Mouse (Mus musculus): ENCODE measurements around the gene Psmg1.
"Not testable (repeated sequence)": the region's sequence is repeated elsewhere in the genome, so short reads cannot be mapped to it uniquely, and the experiment has no call there.

The Psmg1 gene

DNA sequence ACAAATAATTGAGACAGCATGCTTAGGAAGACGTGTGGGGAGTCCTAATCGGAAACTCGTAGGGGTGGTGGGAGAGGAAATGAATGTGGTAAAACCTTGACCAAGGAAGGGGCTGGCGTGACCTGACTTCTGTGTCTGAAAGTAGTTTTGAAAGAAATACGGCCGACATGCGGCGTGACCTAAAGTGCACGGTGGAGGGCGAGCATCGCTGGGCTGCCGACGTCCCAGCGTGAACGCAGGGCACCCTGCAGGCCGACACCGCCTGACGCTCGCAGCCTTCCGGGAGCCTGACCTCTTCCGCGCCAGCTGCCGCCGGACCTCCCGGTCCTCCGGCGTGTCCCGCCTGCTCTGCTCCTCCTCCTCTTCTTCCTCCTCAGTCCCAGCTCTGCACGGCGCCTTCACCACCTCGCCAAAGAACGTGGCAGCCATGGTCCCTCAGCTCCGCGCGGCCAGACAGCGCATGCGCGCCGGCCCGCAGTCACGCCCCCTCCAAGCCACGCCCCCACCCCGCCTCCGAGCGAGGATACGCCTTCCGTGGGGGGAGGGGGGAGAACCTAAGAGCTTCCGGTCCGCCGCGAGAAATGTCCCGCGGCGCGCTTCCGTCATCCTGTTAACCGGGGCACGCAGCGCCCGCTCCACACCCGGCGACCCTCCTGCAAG lies at the start of gene Psmg1:
Gene Psmg1, minus strand, starts transcription at position 499 of the 660 bp plus-strand sequence.
- peak; percentile 89 for DNase-seq (ENCODE audit: low spot score)

DNA sequence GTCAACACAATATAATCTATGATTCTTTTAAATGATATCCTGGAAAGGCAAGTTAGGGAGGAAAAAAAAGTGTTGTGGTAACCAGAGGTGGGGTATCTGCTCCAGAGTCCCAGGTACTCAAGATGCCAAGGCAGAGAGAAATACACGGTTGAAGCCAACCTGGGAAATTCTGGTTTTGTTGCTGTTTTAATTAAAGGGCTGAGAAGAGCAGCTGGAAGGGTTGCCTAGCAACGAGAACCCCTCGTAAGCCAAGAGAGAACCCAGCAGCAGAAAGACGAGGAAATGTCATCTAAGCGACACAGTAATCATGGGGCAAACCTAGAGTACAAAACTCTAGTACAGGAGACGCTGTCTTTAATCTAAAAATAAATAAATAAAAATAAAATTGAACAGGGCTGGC lies 48.8 kb upstream of the Psmg1 start:
- no peak for DNase-seq (ENCODE audit: low spot score)

DNA sequence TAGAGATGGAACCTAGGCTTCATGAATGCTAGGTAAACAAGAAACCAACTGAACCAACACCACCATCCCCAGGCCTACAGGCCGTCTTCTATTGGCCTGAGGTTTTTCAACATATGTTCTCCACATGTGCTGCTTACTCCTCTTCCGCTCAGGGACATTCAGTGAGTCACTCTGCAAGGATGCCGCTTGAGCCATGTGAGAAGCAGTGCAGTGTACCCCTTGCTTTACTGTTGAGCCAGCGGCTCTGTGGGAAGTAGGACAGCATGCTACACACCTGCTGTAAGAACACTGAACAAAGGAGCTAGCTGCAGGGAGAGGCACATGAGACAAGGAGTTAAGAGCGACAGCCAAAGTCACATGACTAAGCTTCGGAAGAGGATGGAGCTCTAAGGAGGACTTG lies 43.7 kb upstream of the Psmg1 start:
- no peak for DNase-seq (ENCODE audit: low spot score)

DNA sequence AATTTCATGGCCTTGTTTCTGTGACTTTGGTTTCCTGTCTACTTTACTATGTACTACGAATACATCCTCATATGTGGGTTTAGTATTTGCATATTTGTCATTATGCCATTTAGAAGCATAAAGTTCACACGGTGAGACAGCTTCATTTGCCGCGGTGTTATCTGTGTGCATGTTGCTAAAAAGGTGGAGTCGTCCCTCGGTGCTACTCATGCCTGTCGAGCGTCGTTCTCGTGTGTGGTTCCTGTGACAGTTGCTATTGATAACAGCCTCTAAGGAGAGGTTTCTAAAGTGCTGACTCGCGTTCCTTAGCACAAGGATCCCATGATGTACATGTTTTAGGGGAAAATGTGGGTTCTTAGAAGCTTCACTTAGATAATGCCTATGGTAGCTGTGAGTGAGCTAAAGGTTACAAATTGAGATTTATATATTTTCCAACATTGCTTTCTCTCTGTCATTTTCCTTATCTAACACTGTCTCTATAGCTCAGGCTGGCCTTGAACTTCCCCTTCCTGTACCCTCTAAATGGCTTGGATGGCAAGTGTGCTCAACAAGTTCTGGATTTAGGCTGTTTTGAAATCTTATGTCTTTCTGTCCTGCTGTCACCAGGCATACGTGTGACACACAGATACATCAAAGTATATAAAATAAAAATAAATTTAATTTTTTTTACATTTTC lies 41.7 kb upstream of the Psmg1 start:
- no peak for DNase-seq (ENCODE audit: low spot score)

DNA sequence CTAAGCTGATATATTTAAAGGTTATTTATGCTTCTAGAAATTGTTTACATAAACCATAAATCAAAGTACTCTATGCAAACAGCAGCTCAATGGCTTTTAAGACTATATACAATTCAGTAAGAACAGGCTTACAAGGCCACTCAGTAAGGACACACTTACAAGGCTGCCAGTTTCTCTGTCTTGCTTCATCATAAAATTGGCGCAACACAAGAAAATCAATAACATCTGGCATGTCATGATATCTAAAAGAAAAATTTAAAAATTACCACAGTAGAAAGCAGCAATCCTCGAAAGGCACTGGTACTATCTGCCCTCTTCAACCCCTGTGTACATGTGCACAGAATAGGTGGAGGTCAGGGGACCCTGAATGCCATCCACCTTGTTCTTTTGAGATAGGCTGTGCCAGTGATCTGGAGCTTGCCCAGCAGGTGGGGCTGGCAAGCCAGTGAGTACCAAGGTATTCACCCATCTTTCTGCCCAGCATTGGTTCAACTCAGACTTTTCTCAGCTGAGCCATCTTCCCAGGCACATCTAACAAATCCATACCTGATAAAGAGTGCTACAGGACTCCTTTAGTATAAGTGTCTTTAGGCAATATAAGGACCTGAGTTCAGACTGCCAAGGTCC lies 39.8 kb upstream of the Psmg1 start:
- no peak for DNase-seq (ENCODE audit: low spot score)

DNA sequence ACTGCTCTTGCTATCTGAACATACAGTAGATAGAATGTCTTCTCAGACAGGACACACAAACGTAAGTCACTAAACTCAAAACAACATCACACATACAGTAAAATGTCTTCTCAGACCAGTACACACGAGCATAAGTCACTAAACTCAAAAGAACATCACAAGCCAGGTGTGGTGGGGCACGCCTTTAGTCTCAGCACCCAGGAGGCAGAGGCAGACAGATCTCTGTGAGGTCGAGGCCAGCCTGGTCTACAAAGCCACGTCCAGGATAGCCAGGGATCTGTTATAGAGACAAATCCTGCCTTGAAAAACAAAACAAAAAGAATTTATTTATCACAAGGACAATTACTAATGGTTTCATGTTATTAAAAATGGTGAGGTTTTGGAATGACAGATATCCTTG lies 35.5 kb upstream of the Psmg1 start:
- DNase-seq (ENCODE audit: low spot score): no peak

DNA sequence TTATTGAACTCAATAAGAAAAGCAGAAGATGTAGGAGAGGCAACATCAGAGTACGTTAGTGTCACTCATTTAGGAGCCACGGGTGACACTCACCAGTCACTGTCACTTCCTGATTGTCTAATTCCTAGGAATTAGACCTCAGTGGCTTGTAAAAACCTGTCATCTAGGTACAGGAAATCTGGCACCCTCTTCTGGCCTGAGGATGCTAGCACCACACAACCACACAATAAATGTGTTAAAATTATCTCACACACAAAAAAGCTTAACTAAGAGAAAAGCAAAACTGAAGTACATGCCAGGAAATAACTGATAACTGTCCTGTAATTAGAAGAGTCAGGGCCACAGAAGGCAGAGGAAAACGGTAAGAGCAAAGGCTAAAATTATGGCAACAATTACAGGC lies 34.5 kb upstream of the Psmg1 start:
- DNase-seq (ENCODE audit: low spot score): no peak

DNA sequence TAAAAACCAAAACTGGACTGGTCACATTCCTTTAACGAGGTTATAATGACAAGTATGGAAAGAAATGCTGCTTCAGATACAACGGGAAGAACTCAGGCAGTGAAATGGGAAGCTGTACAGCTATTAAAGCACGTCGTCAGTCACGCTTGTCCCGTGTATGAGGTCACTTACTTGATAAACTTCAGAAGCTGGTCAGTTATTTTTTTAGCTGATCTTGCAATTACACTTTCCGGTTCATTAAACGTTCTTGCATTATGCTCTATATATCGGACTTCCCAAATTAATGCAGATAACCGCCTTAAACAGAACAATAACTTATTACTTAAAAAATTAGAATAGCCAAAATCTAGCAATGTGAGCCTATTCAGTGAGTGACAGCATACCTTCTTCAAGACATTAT lies 30.3 kb upstream of the Psmg1 start:
- DNase-seq (ENCODE audit: low spot score): no peak

DNA sequence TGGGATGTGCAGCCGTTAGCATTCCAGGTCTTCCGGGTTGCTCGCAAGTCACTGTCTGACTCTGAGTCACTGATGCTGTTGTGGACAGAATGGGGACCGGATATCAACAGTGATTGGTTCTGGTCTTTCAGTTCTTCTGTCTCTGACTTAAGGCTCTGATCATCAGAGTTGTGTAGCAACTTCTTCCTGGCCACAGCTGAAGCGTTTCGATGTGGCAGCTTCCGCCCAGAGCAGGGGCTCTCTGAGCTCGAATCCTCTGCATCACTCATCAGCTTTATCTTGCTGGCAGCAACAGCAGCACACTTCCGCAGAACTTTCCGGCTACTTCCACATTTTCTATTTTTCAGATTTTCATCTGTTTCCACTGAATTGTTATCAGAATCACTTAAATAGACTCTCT lies 18.4 kb upstream of the Psmg1 start:
- DNase-seq (ENCODE audit: low spot score): not testable (repeated sequence)

DNA sequence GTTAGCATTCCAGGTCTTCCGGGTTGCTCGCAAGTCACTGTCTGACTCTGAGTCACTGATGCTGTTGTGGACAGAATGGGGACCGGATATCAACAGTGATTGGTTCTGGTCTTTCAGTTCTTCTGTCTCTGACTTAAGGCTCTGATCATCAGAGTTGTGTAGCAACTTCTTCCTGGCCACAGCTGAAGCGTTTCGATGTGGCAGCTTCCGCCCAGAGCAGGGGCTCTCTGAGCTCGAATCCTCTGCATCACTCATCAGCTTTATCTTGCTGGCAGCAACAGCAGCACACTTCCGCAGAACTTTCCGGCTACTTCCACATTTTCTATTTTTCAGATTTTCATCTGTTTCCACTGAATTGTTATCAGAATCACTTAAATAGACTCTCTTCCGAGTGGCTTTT lies 13.5 kb upstream of the Psmg1 start:
- not testable (repeated sequence) for DNase-seq (ENCODE audit: low spot score)

DNA sequence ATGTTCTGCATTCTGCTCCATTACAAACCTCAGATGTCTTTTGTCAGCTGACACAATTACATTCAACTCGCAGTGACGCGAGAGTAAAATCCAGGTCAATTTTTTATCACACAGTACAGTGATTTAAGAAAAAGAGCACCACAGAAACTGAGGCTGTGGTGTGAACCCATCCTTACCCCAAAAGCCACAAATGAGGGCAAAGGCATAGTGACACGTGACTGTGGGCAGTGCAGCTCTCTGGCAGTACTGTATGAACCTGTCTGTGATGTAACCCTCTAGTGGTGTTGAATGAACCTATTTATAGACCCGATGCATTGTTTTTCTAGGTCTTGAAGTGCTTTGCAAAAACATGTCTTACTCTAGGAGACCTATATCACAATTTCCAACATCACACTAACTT lies 8.5 kb upstream of the Psmg1 start:
- DNase-seq (ENCODE audit: low spot score): no peak

DNA sequence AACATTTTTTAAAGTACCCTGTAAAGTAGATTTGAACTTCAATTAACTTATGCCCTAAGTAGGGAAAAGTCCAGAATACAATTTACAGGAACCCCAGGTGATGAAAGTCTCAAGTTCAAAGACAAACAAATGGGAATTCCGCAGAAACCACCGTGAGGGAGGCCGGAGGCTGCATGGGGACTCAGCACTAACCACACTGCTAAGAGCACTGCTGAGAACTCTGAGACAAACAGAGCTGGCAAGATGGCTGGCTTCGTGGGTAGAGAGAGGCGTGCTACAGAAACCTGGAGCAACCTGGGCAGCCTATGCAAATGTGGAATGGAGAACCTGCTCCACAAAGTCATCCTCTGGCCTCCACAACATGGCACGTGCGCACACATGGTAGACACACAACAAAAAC lies 5.4 kb upstream of the Psmg1 start:
- DNase-seq (ENCODE audit: low spot score): no peak

DNA sequence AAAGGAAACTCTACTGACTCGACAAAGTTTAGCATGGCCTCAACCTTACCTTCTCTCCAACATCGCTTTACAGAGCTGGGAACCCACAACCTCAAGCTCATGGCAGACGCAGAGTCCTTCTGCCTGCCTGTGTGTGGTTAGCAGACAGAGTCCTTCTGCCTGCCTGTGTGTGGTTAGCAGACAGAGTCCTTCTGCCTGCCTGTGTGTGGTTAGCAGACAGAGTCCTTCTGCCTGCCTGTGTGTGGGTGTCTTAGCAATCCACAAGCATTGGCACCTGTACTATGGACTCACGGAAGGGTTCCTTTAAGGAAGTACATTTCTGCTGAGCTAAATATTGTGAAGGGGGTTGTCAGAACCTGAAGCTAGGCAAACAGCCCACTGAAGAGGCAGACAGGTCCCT lies 3.8 kb upstream of the Psmg1 start:
- not testable (repeated sequence) for DNase-seq (ENCODE audit: low spot score)

DNA sequence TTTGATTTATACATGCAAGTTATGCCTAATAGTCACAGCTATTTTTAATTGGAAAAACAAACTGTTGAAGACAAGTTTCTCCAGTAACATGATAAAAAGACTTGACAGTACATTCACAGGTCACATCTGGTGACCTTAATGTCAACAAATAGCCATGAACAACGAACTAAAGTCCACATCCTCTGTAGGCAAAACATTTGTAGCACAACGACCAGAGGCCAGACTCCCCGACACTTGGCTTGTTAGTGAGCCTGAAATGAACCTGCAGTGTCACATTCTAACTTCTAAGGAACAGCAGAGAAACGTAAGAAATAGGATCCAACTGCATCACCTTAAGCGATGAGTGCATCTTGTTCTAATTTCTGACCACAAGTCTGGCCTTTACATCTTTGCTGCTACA lies 1.8 kb upstream of the Psmg1 start:
- no peak for DNase-seq (ENCODE audit: low spot score)

DNA sequence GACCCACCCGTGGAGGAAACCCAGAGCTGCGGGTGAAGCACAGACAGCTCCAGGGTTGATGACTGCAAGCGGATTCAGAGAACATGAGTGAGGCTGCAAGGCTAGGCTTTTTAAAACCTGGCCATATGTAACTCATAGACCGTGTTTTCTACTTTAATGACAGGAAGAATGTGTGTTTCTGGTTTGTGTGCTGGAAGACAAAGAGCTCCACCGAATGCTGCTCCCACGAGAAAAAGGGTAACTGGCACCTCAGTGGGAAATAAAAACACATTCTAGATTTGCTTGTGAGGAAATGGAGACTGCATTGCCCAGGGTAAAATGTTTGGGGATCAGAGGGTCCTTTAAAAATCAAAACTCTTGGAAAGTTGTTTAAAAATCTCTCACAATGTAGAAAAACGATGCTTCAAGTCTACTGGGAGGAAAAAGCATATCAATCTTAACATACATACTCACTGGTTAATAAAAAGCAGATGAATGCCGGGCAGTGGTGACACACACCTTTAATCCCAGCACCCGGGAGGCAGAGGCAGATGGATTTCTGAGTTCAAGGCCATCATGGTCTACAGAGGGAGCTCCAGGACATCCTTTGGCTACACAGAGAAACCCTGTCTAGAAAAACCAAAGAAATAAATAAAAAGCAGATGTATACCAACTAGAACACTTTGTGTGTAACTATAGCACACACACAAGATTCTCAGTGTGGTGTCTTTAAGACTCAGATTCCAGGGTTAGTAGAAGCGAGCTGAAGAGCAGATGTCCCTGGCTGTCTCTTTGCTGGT lies 551 bp upstream of the Psmg1 start:
- DNase-seq (ENCODE audit: low spot score): no peak

DNA sequence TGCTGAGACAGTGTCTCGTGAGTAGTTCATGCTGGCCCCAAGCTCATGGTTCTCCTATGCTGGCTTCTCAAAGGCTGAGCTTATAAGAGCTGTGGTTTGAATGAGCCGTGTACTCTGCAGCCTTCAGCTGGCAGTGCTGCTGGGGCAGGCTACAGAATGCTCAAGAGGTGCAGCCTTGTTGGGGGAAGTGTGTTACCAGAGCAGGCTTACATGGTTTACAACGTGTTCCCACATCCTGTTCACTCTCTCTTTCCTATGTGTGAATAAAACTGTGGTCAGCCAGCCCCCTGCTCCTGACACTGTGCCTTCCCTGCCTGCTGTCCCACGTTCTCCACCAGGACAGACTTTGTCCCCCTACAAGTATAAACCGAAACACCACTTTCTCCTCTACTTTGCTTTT lies 5.8 kb downstream of the Psmg1 start:
- no peak for DNase-seq (ENCODE audit: low spot score)

DNA sequence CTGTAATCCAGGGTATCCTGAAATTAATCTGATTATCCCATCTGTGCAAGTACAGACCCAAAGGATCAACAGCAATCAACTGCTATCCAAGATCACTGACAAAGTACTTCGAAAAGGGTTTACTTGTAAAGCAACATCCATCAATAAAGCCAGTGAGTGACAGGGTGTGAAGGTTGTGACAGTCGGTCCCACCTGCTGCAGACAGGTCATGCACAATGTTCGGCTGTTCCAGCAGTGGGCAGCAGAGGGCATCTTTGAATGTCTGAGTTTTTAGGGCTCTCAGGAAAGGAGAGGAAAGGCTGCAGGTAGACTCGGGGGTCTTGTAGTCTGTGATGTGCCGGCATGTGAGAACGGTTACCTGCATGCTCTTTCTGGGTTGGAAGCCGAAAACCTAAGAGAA lies 7.2 kb downstream of the Psmg1 start:
- DNase-seq (ENCODE audit: low spot score): no peak

DNA sequence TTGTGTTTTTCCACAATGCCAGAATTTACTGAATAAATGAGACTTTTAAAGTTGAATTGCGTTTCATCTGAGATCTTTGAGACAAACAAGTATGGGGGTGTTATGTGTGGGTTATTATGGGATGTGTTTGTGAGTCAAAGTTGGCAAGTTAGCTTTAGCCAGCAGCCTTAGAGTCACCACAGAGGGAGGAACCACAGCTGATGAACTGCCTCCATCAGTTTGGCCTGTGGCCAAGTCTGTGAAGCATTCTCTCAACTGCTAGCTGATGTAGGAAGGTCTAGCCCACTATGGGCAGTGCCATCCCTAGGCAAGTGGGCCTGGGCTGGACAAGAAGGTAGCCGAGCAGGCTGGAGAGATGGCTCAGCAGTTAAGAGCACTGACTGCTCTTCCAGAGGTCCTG lies 19.9 kb downstream of the Psmg1 start:
- DNase-seq (ENCODE audit: low spot score): no peak

DNA sequence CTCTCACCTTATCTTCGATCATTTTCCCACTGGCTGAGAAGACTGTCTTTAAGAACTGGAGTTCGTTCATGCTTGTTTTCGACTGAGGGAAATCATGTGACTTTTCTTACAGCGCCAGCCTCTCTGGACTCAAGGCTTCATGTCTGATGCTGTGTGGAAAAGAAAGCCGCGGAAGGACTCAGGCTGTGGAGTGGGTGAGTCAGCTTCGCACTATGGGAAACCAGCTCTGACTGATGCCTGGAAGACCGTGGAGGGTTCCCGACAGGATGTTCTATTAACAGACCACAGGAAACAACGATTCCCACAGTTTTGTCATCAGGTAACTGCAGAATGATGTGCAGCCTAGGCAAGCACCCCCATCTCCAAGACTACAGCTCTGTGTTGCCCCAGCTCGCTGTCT lies 23.3 kb downstream of the Psmg1 start:
- DNase-seq (ENCODE audit: low spot score): no peak

DNA sequence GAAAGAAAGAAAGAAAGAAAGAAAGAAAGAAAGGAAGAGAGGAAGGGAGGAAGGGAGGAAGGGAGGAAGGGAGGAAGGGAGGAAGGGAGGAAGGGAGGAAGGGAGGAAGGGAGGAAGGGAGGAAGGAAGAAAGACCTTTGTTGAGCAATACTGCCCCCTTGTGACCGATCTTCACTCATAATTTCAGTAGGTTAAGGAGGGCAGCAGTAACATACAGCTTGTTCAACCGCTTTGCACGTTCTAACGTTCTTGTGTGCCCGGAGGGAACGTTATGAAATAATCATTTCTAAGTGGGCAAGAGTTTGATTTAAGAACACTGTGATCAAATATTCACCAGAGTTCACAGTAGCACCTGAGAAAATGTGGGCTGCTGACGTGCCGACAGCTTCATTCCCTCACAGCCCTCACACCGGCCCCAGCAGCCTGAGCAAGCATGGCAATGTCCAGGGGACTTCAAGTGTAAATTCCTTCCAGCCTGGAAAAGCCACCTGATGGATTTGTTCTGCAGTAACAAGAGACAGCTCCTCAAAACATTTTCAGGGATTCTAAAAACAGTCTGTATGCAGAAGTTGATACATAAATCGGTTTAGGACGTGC lies 26.2 kb downstream of the Psmg1 start:
- DNase-seq (ENCODE audit: low spot score): no peak

DNA sequence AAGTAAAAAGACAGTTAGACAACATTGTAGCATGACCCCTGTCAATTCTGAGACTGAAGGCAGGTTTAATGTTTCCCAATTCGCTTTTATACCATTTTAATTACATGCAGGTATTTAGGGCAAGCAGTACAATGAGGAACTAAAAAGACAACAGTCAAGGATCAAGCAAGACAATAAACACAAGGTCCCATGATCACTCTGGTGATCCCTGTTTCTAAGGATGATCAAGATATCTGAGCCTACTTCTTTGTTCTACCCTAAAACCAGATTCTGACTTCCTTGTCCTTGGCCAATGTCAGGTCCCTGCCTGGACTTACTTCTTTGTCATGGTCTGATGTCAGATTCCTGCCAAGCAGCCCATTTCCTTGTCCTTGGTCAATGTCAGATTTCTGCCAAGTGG lies 29.3 kb downstream of the Psmg1 start:
- not testable (repeated sequence) for DNase-seq (ENCODE audit: low spot score)

DNA sequence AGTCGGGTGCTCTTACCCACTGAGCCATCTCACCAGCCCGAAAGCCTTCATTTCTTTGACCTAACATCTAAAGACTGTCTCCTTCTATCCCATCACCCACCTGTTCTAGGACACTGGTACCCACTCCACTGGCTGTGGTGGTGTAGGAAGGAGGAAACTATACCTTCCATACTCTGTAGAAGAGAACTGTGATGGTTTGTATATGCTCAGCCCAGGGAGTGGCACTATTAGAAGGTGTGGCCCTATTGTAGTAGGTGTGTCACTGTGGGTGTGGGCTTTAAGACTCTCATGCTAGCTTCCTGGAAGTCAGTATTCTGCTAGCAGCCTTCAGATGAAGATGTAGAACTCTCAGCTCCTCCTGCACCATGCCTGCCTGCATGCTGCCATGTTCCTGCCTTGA lies 30.1 kb downstream of the Psmg1 start:
- not testable (repeated sequence) for DNase-seq (ENCODE audit: low spot score)
